Mouse (Mus musculus): ENCODE results near the gene Tex22.

Tex22 gene

DNA sequence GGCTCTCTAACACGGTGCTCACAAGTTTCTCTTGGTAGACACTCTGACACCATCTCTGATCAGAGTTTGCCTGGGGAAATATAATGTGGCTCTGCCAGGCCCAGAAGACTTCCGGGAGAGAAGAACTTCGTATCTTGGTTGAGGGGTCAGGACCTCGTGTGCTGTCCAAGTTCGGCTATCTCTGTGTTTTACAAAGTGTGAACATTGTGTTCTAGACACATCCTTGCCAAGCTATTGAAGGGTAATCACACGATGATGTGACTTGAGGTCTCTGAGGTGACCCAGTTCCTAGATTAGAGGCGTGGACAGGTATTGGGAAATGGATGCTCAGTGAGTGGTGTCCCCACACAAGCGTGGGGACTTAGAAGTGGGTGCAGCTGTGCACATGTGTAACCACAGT, 18.2 kb upstream of the Tex22 start:
- DNase-seq (ENCODE audit: low read depth, low spot score): no peak

- no peak for DNase-seq (ENCODE audit: low read depth, low spot score)
Measured at GRCm38 (mm10) chr12:113060178-113060577, 14.1 kb upstream of the Tex22 start.

GRCm38 (mm10) chr12:113061606-113062005, 12.7 kb upstream of the Tex22 start:
- DNase-seq (ENCODE audit: low read depth, low spot score): no peak

DNA sequence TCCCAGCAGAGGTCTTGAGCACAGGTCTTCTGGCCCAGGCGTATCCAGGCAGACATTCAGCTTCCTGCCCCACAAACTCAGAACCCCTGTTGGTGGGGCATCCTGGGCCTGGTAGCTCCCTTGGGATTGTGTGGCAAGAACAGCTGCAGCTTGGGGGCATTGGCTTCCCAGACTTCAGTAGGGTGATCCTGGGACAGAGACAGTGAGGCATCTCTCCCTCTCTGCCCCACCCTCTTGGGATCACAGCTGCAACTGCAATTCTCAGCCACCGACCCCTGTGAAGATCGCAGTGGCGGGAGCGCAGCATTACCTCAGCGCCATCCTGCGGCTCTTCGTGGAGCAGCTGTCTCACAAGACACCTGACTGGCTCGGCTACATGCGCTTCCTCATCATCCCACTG, 12.1 kb upstream of the Tex22 start:
- peak; percentile 41 for DNase-seq (ENCODE audit: low read depth, low spot score)

GRCm38 (mm10) chr12:113063700-113064099, 10.6 kb upstream of the Tex22 start:
- DNase-seq (ENCODE audit: low read depth, low spot score): no peak

GRCm38 (mm10) chr12:113068002-113068401, 6.3 kb upstream of the Tex22 start:
- no peak for DNase-seq (ENCODE audit: low read depth, low spot score)

DNA sequence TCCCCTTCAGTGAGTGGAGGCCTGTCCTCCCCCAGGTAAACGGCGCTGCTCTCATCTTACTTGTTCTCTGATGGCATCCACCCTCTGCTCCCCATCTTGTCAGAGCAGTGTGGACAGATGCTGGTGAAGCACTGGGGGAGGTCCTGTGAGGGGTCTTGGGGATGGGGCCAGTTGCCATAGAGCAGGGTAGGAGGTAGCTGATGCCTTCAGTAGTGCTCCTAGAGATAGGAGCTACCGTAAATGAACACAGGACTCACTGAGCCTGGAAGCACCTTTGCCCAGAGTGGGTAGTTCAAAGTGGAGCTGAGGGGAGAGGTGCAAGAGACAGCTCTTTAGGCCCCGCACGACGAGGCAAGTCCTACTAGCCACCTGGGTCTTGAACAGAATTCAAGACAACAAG, 4.9 kb upstream of the Tex22 start:
- no peak for DNase-seq (ENCODE audit: low read depth, low spot score)

DNA sequence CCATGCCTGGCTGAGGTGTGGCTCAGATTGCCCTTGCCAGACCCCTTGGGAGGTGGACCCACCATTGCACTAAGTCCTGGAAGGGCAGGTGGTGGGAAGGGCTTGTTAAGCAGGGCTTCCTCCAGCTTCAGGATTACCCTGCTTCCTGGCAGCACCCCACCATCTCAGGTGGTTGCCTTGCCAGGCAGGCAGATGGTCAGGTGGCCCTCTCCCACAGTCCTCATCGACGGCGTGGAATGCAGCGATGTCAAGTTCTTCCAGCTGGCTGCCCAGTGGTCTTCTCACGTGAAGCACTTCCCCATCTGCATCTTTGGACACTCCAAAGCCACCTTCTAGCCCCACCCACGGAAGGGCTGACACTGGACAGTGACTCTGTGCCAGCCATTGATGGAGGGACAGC, 3.0 kb upstream of the Tex22 start:
- DNase-seq (ENCODE audit: low read depth, low spot score): no peak

DNA sequence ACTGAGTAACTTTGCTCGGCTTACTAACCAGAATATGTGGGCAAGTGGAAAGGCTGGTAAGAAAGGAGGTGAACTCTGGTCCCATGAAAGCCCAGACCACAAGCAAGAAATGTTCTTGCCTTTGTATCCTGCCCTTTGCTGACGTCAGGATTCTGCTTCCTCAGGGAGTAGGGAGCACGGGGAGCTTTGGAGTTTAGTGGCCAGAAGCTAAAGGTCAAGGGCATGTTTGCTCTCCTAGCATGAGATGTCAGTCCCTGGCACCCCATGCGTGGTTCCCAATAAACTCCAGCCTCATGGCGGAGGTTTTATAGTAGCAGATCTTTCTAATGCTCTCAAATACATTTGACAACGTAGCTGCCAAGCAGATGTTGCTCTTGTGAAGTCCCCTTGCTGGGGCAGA, 2.5 kb upstream of the Tex22 start:
- no peak for DNase-seq (ENCODE audit: low read depth, low spot score)

DNA sequence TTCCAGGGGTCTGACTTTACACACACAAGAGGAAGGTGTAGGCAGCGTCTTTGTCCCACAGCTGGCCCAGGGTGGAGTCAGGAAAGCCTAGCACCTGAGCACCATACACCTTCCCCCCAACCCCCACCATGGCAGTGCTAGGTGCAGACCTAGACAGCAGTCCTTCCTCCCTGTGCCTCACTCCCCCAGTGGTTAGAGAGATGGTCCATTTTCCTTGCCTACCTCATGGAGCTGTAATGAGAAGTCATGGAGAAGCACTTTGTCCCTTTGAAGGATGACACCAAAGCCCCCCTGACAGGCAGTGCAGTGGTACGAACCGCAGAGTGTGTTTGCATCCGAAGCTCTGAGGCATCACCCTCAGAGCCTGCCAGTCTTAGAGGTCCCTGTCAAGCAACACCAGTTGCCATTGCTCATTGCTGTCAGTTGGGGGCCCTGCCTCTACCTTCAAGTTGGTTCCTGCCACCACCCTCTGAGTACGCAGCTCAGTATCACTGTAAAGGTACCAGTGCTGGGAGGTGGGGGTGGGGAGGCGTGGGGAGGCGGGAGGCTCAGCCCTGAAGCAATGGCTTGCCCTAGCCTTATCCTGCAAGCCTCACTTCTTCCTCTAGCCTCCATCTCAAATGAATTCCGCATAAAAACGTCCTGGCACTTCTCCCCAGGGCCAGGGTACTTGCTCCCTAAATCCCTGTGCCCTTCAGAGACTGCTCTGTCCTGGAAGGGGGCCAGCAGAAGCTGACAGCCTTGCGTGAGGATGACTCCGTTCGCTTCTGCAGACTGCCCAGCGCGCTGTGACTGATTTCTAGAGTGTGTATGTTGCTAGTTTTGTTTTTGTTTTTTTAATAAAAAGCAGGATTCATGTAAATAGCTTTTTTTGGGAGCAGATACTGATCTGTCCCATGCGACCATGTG, 628 bp upstream of the Tex22 start:
- peak; percentile 46 for DNase-seq (ENCODE audit: low read depth, low spot score)

DNA sequence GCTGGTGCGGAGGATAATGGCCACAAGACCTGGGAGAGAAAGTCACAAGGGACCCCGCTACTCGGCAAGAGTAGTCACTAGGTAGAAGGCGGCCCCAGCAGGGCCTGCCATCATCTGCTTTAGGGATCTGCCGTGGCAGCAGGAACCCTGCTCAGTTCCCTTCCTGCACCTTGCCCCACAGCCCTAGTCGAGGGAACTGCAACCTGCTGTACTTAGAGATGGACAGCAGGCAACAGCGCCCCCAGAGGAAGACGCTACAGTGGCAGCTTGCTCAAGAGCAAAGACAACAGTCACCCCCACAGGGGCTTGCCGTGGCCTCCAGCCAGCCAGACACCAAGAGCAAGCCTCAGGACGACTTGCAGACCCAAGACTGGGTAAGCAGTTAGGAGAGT, 757 bp downstream of the Tex22 start:
- peak; percentile 91 for DNase-seq (ENCODE audit: low read depth, low spot score)

DNA sequence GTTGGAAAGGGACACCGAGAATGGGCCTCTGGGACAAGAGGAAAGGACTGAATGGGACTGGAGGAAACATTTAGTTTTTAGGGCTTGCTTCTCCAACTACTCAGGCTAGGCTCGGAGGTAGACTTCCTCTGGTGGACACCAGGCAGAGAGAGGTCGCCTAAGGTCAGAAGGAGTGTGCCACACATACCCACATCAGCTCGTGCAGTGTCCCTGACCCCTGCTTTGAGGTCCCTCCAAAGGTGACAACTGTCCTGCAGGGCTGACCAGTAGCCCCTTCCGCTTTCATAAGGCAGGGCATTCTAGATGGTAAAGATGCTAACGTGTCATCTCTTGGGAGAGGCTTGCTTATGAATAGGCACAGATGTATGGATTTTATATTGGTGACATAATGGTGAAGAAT, 1.2 kb downstream of the Tex22 start:
- no peak for DNase-seq (ENCODE audit: low read depth, low spot score)

GRCm38 (mm10) chr12:113087276-113087675, 13.0 kb downstream of the Tex22 start:
- DNase-seq (ENCODE audit: low read depth, low spot score): no peak

DNA sequence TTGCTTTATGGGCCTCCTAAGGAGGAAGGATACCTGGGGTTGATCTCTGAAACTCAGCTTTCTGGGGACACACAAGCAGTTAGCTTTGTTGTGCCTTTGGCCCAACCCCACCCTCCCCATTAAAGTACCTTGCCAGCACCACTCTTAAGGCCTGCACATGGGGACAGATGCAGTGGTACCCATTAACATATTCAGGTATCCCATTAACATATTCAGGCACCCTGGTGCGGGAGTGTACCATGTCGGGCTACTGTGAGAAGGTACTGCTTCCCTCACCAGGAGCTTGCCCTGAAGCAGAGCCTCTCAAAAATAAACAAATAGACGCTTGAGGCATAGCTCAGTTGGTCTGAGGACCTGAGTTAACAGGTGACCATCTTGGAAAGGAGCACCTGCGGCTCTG, 13.7 kb downstream of the Tex22 start:
- no peak for DNase-seq (ENCODE audit: low read depth, low spot score)

DNA sequence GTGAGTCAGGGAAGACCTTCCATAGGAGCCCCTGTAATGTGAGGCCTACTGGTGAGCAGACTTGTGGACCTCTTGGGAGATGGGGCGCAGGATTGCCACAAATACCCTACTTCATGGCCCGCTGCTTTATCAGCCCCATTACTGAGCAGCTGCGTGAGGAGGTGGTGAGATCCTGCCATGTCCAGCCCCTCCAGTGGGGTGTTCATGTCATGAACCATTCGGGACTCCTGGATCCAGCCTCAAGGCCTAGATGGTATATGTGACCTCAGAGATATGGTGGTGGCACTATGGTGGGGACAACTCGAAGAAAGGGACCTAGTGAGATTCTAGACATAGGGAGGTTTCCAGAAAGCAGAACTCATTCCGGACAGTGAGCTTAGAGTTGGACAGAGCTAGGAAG, 14.8 kb downstream of the Tex22 start:
- no peak for DNase-seq (ENCODE audit: low read depth, low spot score)

- DNase-seq (ENCODE audit: low read depth, low spot score): no peak
Measured at GRCm38 (mm10) chr12:113090053-113090452, 15.8 kb downstream of the Tex22 start.

DNA sequence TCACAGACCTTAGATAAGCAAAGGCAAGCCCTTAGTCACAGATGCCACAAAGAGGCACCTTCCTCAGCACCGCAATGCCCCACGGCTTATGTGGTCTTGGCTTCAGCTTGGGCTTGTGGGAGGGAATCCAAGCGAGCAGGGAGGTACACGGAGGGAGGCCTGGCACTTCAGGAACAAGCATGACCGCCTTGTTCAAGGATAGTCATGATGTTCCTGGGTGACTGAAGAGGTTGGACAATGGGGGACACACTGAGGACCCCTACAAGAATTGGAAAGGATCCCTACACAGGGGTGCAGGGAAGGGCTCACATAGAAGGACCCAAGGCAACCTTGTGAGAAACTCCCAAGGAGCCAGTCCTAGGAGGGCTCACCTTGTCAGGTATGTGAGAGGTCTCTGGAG, 22.7 kb downstream of the Tex22 start:
- DNase-seq (ENCODE audit: low read depth, low spot score): no peak

DNA sequence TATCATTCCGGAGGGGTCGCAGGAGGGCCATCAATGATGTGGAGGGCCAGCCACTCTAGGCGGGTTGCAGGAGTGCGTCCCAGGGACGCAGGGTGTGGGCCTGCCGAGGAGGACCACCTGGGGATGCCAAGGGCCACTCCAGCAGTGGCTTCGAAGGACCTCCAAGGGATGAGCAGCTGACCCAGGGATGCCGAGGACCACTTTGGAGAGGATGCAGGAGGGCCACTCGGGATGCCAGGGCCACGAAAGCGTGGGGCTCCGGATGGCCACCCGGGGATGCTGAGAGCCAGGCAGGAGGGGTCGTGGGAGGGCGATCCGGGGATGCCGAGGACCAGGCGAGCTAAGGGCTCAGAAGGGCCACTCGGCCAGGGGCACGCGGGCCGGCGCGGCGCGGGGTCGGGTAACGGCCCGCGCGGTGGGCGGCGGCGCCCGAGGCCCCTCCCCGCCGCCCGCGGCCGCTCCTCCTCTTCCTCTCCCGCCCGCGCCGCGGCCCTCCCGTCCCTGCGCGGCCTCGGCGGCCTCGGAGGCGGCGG, 23.5 kb downstream of the Tex22 start, which contains the start of gene Mta1:
Gene Mta1, plus strand, starts transcription at position 530 of the 533 bp plus-strand sequence.
- DNase-seq (ENCODE audit: low read depth, low spot score): no peak

DNA sequence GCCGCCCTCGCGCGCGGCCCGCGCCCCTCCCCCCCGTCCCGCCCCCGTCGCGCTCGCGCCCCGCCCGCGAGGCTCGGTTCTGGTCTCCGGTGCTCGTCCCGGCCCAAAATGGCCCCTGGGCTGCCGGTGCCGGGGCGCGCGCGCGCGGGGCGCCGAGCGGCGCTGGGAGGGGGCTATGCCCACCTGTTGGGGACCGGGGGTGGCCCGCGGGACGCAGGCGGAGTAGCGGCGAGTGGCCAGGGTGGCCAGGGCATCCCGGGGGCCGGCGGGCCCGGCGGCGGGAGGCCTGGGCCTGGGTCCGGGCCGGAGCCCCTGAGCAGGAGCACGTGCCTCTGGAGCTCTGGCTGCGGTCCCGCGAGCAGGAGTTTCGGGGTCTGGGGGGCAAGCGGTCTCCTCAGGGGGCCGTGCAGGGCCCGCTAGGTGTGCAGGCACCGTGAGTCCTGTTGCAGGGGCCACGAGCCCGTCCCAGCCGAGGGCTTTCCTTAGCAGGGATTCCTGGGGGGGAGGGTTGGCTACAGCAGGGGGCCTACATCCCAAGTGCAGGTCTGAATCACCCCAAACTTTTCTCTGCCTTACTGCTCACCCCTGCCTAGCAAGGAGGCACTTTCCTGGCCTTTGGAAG, 24.3 kb downstream of the Tex22 start:
- no peak for DNase-seq (ENCODE audit: low read depth, low spot score)

DNA sequence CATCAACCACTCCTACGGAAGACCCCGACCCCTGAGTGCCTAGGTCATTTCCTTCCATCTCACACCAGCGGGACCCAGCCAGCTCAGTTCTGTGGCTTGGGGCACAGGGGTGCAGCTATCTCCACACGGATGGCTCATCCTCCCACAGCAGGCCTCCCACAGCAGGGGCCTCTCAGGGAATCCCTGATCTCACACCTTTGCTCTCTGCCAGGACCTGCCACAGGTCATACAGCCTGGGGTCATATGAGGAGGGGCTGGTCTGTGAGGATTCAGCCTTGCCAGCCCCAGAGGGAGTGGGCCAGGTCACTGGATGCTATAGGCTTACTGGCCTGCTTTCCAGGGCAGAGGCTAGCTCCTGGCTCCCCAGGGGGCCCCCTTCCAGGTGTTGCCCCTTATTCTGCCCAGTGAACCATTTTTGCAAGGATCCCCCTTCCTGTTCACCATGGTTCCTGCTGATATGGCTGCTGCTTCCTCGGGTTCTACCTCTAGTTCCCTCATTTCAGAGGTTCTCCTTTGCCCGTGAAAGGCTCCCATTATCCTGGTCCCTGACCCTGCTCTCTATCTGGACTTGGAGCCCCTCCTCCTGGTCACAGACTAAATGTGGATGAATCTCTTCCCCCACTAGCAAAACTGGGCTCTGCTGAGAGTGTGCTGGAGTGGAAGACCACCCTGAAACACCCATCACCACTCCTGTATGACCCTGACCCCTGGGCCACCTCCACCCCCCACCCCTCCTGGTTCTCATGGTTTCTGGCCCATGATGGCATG, 25.4 kb downstream of the Tex22 start:
- no peak for DNase-seq (ENCODE audit: low read depth, low spot score)

- no peak for DNase-seq (ENCODE audit: low read depth, low spot score)
Measured at GRCm38 (mm10) chr12:113100448-113101076, 26.3 kb downstream of the Tex22 start.
